Mouse (Mus musculus) forebrain, embryonic 10.5 days (tissue): ENCODE measurements at regions not wholly inside any gene's neighbourhood (a gene's known extent, or its start where the extent isn't known, plus 50 kb on each side); places are given as distances from the start of the nearest gene placed in this dataset.

Experiments used
- DNase-seq: peaks from one replicate; pipeline ENCODE4 v3.0.0-alpha.2; 2017; ENCODE audit warnings: low spot score; ENCODE audit errors: extremely low spot score
- H3K27ac ChIP-seq: fragments of 300-500 bp; sonication (generic); 2 replicates; pipeline ENCODE4 v1.5.1; 2016; ENCODE audit warnings: mild to moderate bottlenecking
- H3K27me3 ChIP-seq: fragments of 300-500 bp; sonication (generic); 2 replicates; pipeline ENCODE4 v1.6.1; 2016; ENCODE audit warnings: mild to moderate bottlenecking; ENCODE audit not compliant: poor library complexity, severe bottlenecking
- H3K36me3 ChIP-seq: fragments of 300-500 bp; sonication (generic); replicated peaks from 2 replicates; pipeline ENCODE4 v1.6.1; 2016; ENCODE audit warnings: mild to moderate bottlenecking, moderate library complexity
- H3K4me1 ChIP-seq: fragments of 300-500 bp; sonication (generic); 2 replicates; pipeline ENCODE4 v1.6.1; 2016
- H3K4me3 ChIP-seq: fragments of 300-500 bp; sonication (generic); 2 replicates; pipeline ENCODE4 v1.5.1; 2016; ENCODE audit warnings: mild to moderate bottlenecking, moderate library complexity
- H3K9me3 ChIP-seq: fragments of 300-500 bp; sonication (generic); 2 replicates; pipeline ENCODE4 v1.6.1; 2016; ENCODE audit warnings: mild to moderate bottlenecking, moderate library complexity
- WGBS: fragments of 180-500 bp; shearing (Covaris S2); methylation state at CpG from one replicate; pipeline ENCODE4 v1.1.7; 2016; 5-methylcytosine and 5-hydroxymethylcytosine counted together

GRCm38 (mm10) chr10:110587529-110587928 lies 131.5 kb upstream of the Nav3 start:
- H3K4me3 ChIP-seq = no peak overlapping the region
- no peaks in the 10 kb centered on the region for H3K27me3 ChIP-seq
- 88% methylated on average over 13 of the region's 13 CpGs for WGBS
- no peaks in the 10 kb centered on the region for H3K4me1 ChIP-seq
- no peaks in the 10 kb centered on the region for H3K36me3 ChIP-seq
- H3K9me3 ChIP-seq = no peaks in the 10 kb centered on the region
- DNase-seq = no peak
- H3K27ac ChIP-seq = no peak overlapping the region

GRCm38 (mm10) chr10:110600352-110600853 lies 144.4 kb upstream of the Nav3 start:
- no peak for DNase-seq
- H3K27me3 ChIP-seq = no peaks in the 10 kb centered on the region
- WGBS = 79% methylated on average over 11 of the region's 11 CpGs
- H3K27ac ChIP-seq = no peak overlapping the region
- H3K4me1 ChIP-seq = no peaks in the 10 kb centered on the region
- no peaks in the 10 kb centered on the region for H3K36me3 ChIP-seq
- no peak overlapping the region for H3K4me3 ChIP-seq
- H3K9me3 ChIP-seq = no peaks in the 10 kb centered on the region

DNA sequence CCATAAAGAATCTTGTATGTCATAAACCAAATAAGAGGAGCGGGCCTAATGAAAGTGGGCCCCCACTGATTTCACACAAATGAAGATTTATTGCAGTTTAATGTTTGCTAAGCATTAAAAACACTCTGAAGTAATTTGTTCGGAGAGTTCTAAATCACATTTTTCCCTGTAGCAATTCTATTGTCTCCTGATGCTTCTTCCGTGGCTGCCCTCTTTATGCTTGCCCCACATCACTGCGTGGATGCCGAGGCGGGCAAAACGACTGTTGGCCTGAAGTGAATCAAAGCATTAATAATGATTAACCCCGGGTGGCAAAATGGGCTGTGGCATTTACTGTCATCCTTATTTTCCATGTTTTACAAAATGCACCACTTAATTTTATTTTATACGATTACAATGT lies 134.9 kb upstream of the E2f7 start:
- WGBS = 83% methylated on average over 9 of the region's 9 CpGs
- no peaks in the 10 kb centered on the region for H3K36me3 ChIP-seq
- no peak overlapping the region for H3K27ac ChIP-seq
- H3K9me3 ChIP-seq = peaks cover 8% of the 10 kb centered on the region
- H3K27me3 ChIP-seq = no peaks in the 10 kb centered on the region
- no peak for DNase-seq
- peaks cover 5% of the 10 kb centered on the region; the same call in 1 of the 2 replicates for H3K4me1 ChIP-seq
- H3K4me3 ChIP-seq = no peak overlapping the region

GRCm38 (mm10) chr10:110617004-110617403 lies 128.2 kb upstream of the E2f7 start:
- H3K4me1 ChIP-seq = 0 out of 2 replicates have a peak, but pooled peaks cover under 1% of the 10 kb centered on the region

GRCm38 (mm10) chr10:110619193-110619592 lies 126.0 kb upstream of the E2f7 start:
- DNase-seq = no peak
- Histone ChIP-seq H3K4me3 (no peak overlapping the region), H3K27ac (no peak overlapping the region), H3K36me3 (no peaks in the 10 kb centered on the region), H3K9me3 (peaks cover 2% of the 10 kb centered on the region), H3K4me1 (no peaks in the 10 kb centered on the region), H3K27me3 (no peaks in the 10 kb centered on the region)
- 91% methylated on average over 7 of the region's 7 CpGs for WGBS

More at GRCm38 (mm10) chr10:110617004-110617403, 128.2 kb upstream of the E2f7 start:
- WGBS = 48% methylated on average over 1 of the region's 1 CpGs
- peaks cover 8% of the 10 kb centered on the region for H3K9me3 ChIP-seq
- H3K27me3 ChIP-seq = no peaks in the 10 kb centered on the region
- H3K4me3 ChIP-seq = no peak overlapping the region
- H3K27ac ChIP-seq = no peak overlapping the region
- no peaks in the 10 kb centered on the region for H3K36me3 ChIP-seq
- no peak for DNase-seq

DNA sequence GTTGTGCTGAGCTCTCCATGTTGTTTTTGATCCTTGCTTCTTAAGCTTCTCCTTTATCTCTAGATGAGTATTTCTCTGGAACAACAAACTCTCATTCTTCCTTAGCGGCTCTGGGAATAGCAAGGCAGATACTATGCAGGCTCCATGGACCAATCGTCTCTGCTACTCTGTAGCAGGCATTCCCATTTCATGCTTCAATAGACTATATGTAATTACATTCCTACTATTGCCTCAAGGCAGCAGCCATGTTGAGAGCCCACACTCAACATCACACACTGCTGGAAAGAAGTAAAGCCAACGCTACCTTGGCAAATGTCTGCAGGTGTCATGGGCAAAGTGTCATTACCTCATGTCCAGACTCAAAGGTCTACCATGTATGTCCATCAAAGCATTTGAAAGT lies 119.6 kb upstream of the E2f7 start:
- no peak for DNase-seq
- 92% methylated on average over 3 of the region's 3 CpGs for whole genome bisulfite sequencing
- Histone ChIP-seq H3K27ac (no peak overlapping the region), H3K9me3 (no peaks in the 10 kb centered on the region), H3K4me1 (no peaks in the 10 kb centered on the region), H3K27me3 (no peaks in the 10 kb centered on the region), H3K4me3 (no peak overlapping the region), H3K36me3 (no peaks in the 10 kb centered on the region)

DNA sequence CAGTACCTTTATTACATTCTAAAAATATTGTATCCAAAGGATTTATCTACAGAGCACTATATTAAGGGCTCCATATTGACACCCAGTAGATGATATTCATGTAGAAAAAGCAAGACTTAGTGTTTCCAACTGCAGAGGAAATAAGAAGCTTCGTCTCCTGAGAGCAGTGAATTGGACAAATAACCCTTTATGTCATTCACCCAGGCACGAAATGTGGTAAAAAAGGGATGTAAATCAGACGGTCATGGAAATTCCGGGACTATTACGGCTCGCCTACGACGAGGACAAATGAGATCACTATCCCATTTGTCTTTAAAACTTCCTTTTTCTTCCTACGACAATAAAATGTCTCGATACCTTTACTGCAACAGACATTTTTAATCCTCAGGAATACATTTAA lies 104.8 kb upstream of the E2f7 start:
- no peak for DNase-seq
- H3K4me3 ChIP-seq = no peak overlapping the region
- H3K27ac ChIP-seq = no peak overlapping the region
- no peaks in the 10 kb centered on the region for H3K9me3 ChIP-seq
- H3K27me3 ChIP-seq = no peaks in the 10 kb centered on the region
- no peaks in the 10 kb centered on the region for H3K36me3 ChIP-seq
- 45% methylated on average over 10 of the region's 10 CpGs for WGBS
- H3K4me1 ChIP-seq = peaks cover 10% of the 10 kb centered on the region; the same call in 1 of the 2 replicates

DNA sequence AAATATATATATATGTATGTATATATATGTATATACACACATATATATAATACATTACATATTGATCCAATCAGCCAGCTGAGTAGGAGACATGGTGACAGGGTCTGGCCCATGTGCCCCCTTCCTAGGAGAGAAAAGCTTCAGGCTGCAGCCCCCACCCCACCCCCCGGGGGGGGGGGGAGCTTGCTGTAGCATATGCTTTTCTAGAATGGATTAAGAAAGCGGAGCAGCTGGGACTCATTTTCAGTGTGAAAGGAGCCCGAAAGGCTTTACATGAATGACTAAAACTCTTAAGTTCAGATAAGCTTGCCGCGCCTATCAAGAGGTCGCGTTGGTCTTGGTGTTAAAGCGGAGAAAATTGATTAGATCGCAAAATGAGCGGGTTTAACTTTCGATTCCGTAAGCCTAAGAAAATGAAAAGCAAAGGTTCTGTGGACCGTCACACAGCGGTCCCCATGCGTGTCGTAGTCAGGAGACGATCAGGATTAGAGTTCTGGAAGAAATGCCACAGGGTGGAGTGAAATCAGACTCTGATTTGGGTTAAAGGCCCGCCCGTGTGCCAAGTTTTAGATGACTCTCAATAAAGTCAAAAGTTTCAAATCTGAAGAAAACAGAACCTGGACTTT lies 103.1 kb upstream of the E2f7 start:
- no peak for DNase-seq
- Histone ChIP-seq H3K4me3 (no peak overlapping the region), H3K4me1 (peaks cover 10% of the 10 kb centered on the region; the same call in 1 of the 2 replicates), H3K27me3 (no peaks in the 10 kb centered on the region), H3K9me3 (no peaks in the 10 kb centered on the region), H3K36me3 (no peaks in the 10 kb centered on the region), H3K27ac (no peak overlapping the region)
- 78% methylated on average over 19 of the region's 19 CpGs for WGBS

DNA sequence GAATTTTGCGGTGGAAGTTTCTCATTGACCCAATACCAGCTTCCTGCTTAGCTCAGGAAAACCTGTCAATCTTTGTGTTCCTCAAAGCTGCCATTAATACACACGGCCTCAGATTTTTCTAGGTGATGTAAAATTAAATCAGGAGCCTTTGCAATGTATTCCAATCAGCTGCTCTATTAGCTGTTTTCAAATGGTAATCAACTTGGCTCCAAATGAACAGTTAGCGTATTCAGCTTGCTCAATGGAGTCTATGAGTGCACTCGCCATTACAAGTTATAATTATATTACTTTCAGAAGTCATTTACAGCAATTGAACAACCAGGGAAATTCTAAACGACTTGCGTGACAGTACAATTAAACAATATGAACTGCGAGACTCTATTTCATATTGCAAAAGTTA lies 97.6 kb upstream of the E2f7 start:
- H3K9me3 ChIP-seq = no peaks in the 10 kb centered on the region
- H3K4me1 ChIP-seq = no peaks in the 10 kb centered on the region
- no peak overlapping the region for H3K27ac ChIP-seq
- no peaks in the 10 kb centered on the region for H3K36me3 ChIP-seq
- no peaks in the 10 kb centered on the region for H3K27me3 ChIP-seq
- no peak overlapping the region for H3K4me3 ChIP-seq
- WGBS = 85% methylated on average over 7 of the region's 7 CpGs
- no peak for DNase-seq

DNA sequence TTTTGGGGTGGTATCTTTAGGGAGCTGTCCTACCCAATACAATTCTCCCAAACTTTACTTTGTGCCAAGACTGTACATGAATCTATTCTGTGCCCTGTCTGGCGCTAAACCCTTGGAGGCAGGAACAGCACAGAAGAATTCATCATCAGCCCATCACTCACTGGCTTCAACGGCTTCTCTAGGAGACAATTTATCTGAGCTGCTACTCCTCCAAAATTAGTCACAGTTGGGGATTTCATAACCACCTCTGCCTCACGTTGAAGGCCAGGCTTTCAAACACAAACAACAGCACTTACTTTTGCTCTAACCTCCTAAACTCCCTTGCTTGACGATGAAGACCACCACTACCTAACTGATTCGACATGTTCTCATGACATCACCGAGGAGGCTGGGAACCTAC lies 95.1 kb upstream of the E2f7 start:
- H3K4me1 ChIP-seq = no peaks in the 10 kb centered on the region
- no peaks in the 10 kb centered on the region for H3K36me3 ChIP-seq
- no peak overlapping the region for H3K27ac ChIP-seq
- no peaks in the 10 kb centered on the region for H3K9me3 ChIP-seq
- H3K4me3 ChIP-seq = no peak overlapping the region
- 84% methylated on average over 6 of the region's 6 CpGs for WGBS
- no peaks in the 10 kb centered on the region for H3K27me3 ChIP-seq
- no peak for DNase-seq

GRCm38 (mm10) chr10:110650851-110651250 lies 94.4 kb upstream of the E2f7 start:
- H3K36me3 ChIP-seq = no peaks in the 10 kb centered on the region
- no peak overlapping the region for H3K27ac ChIP-seq
- no peaks in the 10 kb centered on the region for H3K4me1 ChIP-seq
- DNase-seq = no peak
- H3K9me3 ChIP-seq = no peaks in the 10 kb centered on the region
- no peak overlapping the region for H3K4me3 ChIP-seq
- no peaks in the 10 kb centered on the region for H3K27me3 ChIP-seq

DNA sequence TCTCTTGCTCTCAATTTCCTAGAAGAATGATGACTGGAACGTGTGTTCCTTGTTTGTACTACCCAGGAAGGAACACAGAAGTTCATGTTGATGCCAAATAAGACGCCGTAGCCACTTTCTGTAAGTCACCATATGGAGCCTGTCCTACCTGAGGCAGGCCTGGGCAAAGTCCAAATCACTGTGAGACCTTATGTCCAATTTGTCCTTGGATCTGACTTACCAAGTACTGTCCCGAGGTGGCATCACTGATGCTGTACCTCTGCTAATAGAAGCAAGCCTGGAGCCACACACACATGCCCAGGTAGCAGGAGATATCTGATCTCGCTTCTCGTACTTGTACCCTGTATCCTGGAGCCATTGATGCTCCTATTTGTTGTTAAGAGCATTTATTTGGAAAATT lies 91.2 kb upstream of the E2f7 start:
- no peak overlapping the region for H3K27ac ChIP-seq
- H3K9me3 ChIP-seq = no peaks in the 10 kb centered on the region
- DNase-seq = no peak
- WGBS = 85% methylated on average over 6 of the region's 6 CpGs
- H3K4me1 ChIP-seq = no peaks in the 10 kb centered on the region
- H3K27me3 ChIP-seq = no peaks in the 10 kb centered on the region
- H3K36me3 ChIP-seq = no peaks in the 10 kb centered on the region
- H3K4me3 ChIP-seq = no peak overlapping the region

GRCm38 (mm10) chr10:110658153-110658695 lies 87.0 kb upstream of the E2f7 start:
- H3K27ac ChIP-seq = no peak overlapping the region
- no peaks in the 10 kb centered on the region for H3K4me1 ChIP-seq
- H3K9me3 ChIP-seq = no peaks in the 10 kb centered on the region
- no peak overlapping the region for H3K4me3 ChIP-seq
- DNase-seq = no peak
- H3K36me3 ChIP-seq = no peaks in the 10 kb centered on the region
- H3K27me3 ChIP-seq = no peaks in the 10 kb centered on the region
- 92% methylated on average over 4 of the region's 4 CpGs for WGBS
